Mouse (Mus musculus) adrenal gland, postnatal 0 days (tissue): ENCODE results near the gene Dcdc2b. TPM values are rescaled to one million over a fixed set of nuclear protein-coding genes. Genes with fewer than 3 reads are reported as not detected.

Source experiments
- polyA plus RNA-seq: library from polyadenylated mRNA; unstranded; fragments of >200 nt; fragmentation: Nextera tagmentation; extraction: Ambion mirVana; gene quantifications from 2 replicates; pipeline ENCODE4 v1.2.1, GENCODE M21; 2015

The Dcdc2b gene
- 1.2 and 2.5 TPM in 2 replicates for polyA plus RNA-seq

GRCm38 (mm10) chr4:129614093-129614492, at the start of gene Dcdc2b:
Gene Dcdc2b, minus strand, starts transcription at chr4:129614257.

GRCm38 (mm10) chr4:129640638-129641467, 26.8 kb upstream of the Dcdc2b start, which contains the start of gene Txlna:
Gene Txlna, minus strand, starts transcription at chr4:129641065.

GRCm38 (mm10) chr4:129623681-129624091, 9.6 kb upstream of the Dcdc2b start, which contains the start of gene Ccdc28b:
Gene Ccdc28b, minus strand, starts transcription at chr4:129623947.

GRCm38 (mm10) chr4:129618786-129619691, 5.0 kb upstream of the Dcdc2b start, which contains the start of gene Iqcc:
Gene Iqcc, minus strand, starts transcription at chr4:129619099.

GRCm38 (mm10) chr4:129600233-129601158, 13.6 kb downstream of the Dcdc2b start, which contains the start of the genes Eif3i and Tmem234:
Gene Eif3i, minus strand, starts transcription at chr4:129600648.
Gene Tmem234, plus strand, starts transcription at chr4:129600668.

GRCm38 (mm10) chr4:129578466-129578865, 35.6 kb downstream of the Dcdc2b start, which contains the start of gene Fam167b:
Gene Fam167b, minus strand, starts transcription at chr4:129578549.

GRCm38 (mm10) chr4:129573430-129573829, 40.6 kb downstream of the Dcdc2b start, which contains the start of gene Lck:
Gene Lck, minus strand, starts transcription at chr4:129573641.

Other genes with a start within 250 kb of the Dcdc2b start
- gene Zbtb8a, start 236.1 kb downstream of the Dcdc2b start, polyA plus RNA-seq, result 12.2 and 13.0 TPM in 2 replicates
- gene Zbtb8b, start 173.4 kb downstream of the Dcdc2b start, polyA plus RNA-seq, result 1.0 and 1.4 TPM in 2 replicates
- 24.8 and 39.6 TPM in 2 replicates for gene Bsdc1, start 152.7 kb downstream of the Dcdc2b start, polyA plus RNA-seq
- not detected in 2 replicates for gene Tssk3, start 123.2 kb downstream of the Dcdc2b start, polyA plus RNA-seq
- not detected in 2 replicates for gene Fam229a, start 123.1 kb downstream of the Dcdc2b start, polyA plus RNA-seq
- 303 and 354 TPM in 2 replicates for gene Marcksl1, start 100.7 kb downstream of the Dcdc2b start, polyA plus RNA-seq
- 88.2 and 99.4 TPM in 2 replicates for gene Hdac1, start 71.5 kb downstream of the Dcdc2b start, polyA plus RNA-seq
- gene Lck, start 40.6 kb downstream of the Dcdc2b start, polyA plus RNA-seq, result 6.8 and 7.9 TPM in 2 replicates
- 22.2 and 39.7 TPM in 2 replicates for gene Fam167b, start 35.7 kb downstream of the Dcdc2b start, polyA plus RNA-seq
- gene Eif3i, start 13.6 kb downstream of the Dcdc2b start, polyA plus RNA-seq, result 222 and 224 TPM in 2 replicates
- gene Tmem234, start 13.6 kb downstream of the Dcdc2b start, polyA plus RNA-seq, result 182 and 197 TPM in 2 replicates
- 33.2 and 39.9 TPM in 2 replicates for gene Iqcc, start 4.8 kb upstream of the Dcdc2b start, polyA plus RNA-seq
- gene Ccdc28b, start 9.7 kb upstream of the Dcdc2b start, polyA plus RNA-seq, result 81.5 and 114 TPM in 2 replicates
- 22.5 and 30.2 TPM in 2 replicates for gene Txlna, start 26.8 kb upstream of the Dcdc2b start, polyA plus RNA-seq
- gene Kpna6, start 58.5 kb upstream of the Dcdc2b start, polyA plus RNA-seq, result 7.9 and 10.0 TPM in 2 replicates
- gene Tmem39b, start 82.6 kb upstream of the Dcdc2b start, polyA plus RNA-seq, result 5.7 and 7.7 TPM in 2 replicates
- 51.5 and 60.2 TPM in 2 replicates for gene Khdrbs1, start 128.0 kb upstream of the Dcdc2b start, polyA plus RNA-seq
- gene Ptp4a2, start 197.0 kb upstream of the Dcdc2b start, polyA plus RNA-seq, result 372 and 588 TPM in 2 replicates